Mouse (Mus musculus) E14TG2a.4 (cell line): ENCODE data around the gene Usp53.
A peak's percentile ranks its signal among the peaks of the same experiment; 100 is the strongest.

Experiments
- H3K27me3 ChIP-seq: 2 replicates; pipeline ENCODE4 v1.6.1; 2014; ENCODE audit warnings: low read length, control low read depth; ENCODE audit not compliant: insufficient read depth
- H3K36me3 ChIP-seq: 2 replicates; pipeline ENCODE4 v1.6.1; 2014; ENCODE audit warnings: low read length, control low read depth; ENCODE audit not compliant: insufficient read depth
- H3K4me1 ChIP-seq: replicated peaks from 2 replicates; pipeline ENCODE4 v1.6.1; 2014; ENCODE audit warnings: low read depth, low read length, control low read depth
- H3K4me3 ChIP-seq: replicated peaks from 2 replicates; pipeline ENCODE4 v1.5.1; 2014; ENCODE audit warnings: mild to moderate bottlenecking, low read length
- H3K9me3 ChIP-seq: 2 replicates; pipeline ENCODE4 v1.6.1; 2014; ENCODE audit warnings: low read length, control low read depth
- CTCF ChIP-seq: conservative IDR thresholded peaks from 2 replicates; pipeline ENCODE4 v1.5.1; 2014; ENCODE audit warnings: low read length
- NANOG ChIP-seq: IDR thresholded peaks from 2 replicates; pipeline ENCODE4 v1.6.1; 2014; ENCODE audit warnings: borderline replicate concordance, low read length, mixed read lengths
- POU5F1 ChIP-seq: IDR thresholded peaks from 2 replicates; pipeline ENCODE4 v1.6.1; 2014; ENCODE audit warnings: low read length, borderline replicate concordance

Usp53 gene

DNA sequence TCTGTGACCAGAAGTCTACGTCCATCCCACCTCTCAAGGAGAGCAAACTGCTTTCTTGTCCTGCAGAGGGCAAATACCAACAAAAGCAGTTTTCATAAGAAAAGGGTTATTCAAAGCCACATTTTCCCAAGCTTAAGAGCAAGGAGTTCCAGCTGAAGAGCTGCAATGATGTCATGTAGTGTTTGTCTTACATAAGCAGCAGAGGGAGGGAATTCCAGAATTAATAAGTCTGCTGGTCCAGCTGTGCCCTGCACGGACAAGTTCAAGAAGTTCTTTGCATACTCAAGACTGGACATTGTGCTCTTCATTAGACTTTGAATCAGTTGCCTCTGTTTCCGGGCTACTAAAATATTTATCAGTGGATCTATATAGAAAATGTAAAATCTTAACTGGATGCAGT, 16.7 kb upstream of the Usp53 start:
- no peak for TF ChIP-seq CTCF
- TF ChIP-seq POU5F1, result no peak
- no peak for TF ChIP-seq NANOG
- Histone ChIP-seq H3K4me3 (no peak overlapping the region), H3K36me3 (no peaks in the 10 kb centered on the region), H3K27me3 (no peaks in the 10 kb centered on the region), H3K4me1 (no peaks in the 10 kb centered on the region), H3K9me3 (no peaks in the 10 kb centered on the region)

DNA sequence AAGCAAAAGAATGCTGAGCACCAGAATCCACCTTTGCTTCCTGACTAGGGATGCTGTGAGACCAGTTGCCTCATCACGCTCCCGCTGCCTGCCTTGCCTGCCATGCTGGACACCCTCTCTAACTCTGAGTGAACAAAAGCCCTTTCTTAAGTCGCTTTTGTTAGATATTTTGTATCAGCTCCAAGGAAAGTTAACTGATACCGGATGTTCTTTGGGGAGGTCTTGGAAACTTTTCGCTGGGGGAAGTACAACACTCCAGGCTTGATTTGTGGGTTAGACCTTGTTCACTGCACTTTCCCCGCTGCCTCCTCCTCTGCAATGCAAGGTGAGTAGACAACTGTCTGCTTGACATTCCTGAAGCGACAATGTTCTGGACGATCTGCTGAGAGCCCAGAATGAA, 14.2 kb upstream of the Usp53 start:
- no peaks in the 10 kb centered on the region for H3K27me3 ChIP-seq
- TF ChIP-seq CTCF (no peak), POU5F1 (no peak)
- H3K9me3 ChIP-seq, result no peaks in the 10 kb centered on the region
- H3K36me3 ChIP-seq, result no peaks in the 10 kb centered on the region
- H3K4me1 ChIP-seq, result no peaks in the 10 kb centered on the region
- H3K4me3 ChIP-seq, result no peak overlapping the region

DNA sequence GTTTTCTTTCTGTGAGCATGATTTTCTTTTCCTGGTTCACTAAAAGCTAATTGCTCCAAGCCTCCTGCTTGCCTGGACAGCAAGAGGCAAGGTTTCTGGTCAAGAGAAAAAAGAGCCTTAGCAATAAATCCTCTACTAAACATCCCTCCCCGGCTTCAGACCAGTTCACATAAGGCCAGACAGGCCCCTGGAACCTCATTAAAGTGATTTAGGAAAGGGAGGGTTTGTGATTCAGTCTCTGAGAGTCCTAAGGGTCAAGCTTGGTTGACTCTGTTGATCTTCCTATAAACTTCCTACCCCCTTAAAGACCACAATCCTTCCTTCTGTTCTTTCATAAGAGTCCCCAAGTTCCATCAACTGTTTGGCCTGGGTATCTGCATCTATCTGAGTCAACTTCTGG, 12.7 kb upstream of the Usp53 start:
- Histone ChIP-seq H3K4me3 (no peak overlapping the region), H3K4me1 (peaks cover 4% of the 10 kb centered on the region), H3K36me3 (no peaks in the 10 kb centered on the region), H3K9me3 (no peaks in the 10 kb centered on the region), H3K27me3 (no peaks in the 10 kb centered on the region)
- TF ChIP-seq NANOG (no peak), POU5F1 (no peak), CTCF (no peak)

DNA sequence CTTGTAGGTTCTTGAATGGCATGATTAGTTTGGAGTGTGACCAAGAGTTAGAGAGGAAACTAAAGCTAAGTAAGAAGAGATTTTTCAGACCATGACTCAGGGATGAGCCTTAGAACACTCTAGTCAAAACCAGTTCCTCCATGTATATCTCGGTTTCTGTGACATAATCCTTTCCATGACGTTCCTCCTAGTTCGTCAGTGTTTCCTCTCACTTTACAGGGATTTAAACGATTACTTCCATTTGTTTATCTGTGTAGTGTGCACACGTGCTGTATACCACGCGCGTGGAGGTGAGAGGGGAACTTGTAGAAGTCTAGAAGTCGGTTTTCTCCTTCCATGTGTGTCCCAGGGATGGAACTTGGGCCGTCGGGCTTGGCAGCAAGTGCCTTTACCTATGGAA, 2.6 kb upstream of the Usp53 start:
- Histone ChIP-seq H3K27me3 (no peaks in the 10 kb centered on the region), H3K36me3 (no peaks in the 10 kb centered on the region), H3K4me1 (peaks cover 30% of the 10 kb centered on the region), H3K4me3 (no peak overlapping the region), H3K9me3 (no peaks in the 10 kb centered on the region)
- TF ChIP-seq CTCF (no peak), NANOG (no peak), POU5F1 (no peak)

DNA sequence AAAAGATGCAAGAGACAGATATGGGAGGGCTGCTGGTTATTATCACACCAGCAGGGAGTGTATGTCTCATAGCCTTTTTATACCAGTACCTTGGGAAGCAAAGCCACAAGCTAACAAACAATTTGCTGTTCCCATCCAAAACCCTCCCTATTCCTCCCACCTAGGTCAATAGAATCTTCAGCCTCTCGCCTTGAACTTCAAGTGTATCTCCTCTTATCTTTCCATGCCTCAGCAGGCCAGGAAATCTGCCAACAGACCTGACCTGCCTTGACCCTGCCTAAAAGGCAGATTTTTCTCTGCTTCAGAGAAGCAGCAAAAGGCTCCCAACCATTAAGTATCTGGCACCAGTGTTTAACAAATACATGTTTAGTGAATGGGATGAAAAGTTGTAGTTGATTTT, 2.1 kb upstream of the Usp53 start:
- peaks cover 26% of the 10 kb centered on the region for H3K4me1 ChIP-seq
- no peak overlapping the region; the same call in 1 of the 2 replicates for H3K4me3 ChIP-seq
- no peaks in the 10 kb centered on the region for H3K36me3 ChIP-seq
- TF ChIP-seq POU5F1 (no peak), CTCF (no peak), NANOG (no peak)
- no peaks in the 10 kb centered on the region for H3K9me3 ChIP-seq
- no peaks in the 10 kb centered on the region for H3K27me3 ChIP-seq

DNA sequence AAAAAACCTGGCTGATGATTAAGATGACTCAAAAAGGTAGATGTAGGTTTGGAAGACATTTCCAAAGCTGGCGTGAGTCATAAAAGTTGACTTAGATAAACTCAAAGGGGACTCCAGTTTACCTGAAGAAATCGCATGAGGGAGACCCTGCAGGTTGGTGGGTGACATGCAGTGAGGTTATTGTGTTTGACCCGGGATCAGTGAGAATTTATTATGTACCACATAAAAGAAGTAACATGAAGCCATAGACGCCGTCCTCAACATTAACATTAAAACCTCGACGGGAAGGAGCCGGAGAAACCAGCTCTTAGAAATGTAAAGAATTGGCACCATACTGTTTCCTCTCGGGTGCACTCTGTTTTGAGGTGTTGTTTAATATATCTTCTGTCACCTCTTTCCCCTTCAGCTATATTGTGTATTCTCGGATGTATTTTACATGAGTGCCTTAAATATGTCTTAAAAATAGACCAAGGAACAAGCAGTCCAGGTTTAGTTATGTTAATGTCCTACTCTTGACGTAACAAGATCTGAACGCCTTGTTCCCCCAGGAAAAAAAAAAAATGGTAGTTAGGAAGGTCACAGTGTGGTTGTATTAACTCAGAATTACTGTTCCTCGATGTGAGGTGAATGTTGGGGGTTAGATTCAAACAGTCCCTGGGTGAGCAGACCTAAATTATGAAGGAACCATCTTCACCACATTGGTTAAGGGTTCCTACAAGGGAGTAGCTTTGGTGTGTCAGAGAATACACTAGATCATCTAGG, 1.1 kb upstream of the Usp53 start:
- peak overlapping the region; percentile 97 for H3K4me3 ChIP-seq
- H3K4me1 ChIP-seq, result peaks cover 26% of the 10 kb centered on the region
- H3K9me3 ChIP-seq, result no peaks in the 10 kb centered on the region
- H3K27me3 ChIP-seq, result no peaks in the 10 kb centered on the region
- H3K36me3 ChIP-seq, result no peaks in the 10 kb centered on the region
- no peak for TF ChIP-seq NANOG
- no peak for TF ChIP-seq CTCF

DNA sequence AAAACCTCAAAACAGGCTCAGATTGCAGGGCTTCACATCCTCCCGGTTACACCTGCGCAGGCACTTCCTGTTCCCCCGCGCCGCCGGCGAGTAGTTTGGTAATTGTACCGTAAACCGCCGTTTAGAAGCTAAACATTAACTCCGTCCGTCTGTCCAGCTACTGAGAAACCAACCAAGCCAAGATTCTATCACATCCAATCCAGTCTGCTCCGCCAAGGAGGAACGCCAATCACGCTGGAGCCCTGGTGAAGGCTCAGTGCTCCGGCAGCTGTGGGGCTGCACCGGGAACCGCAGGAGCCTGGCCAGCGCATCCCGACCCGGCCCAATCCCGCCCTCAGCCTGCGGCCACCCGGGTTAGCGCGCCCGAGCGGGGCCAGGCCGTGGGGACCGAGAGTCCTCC, 461 bp downstream of the Usp53 start:
- TF ChIP-seq CTCF, result no peak
- no peak for TF ChIP-seq NANOG
- TF ChIP-seq POU5F1, result no peak
- H3K4me1 ChIP-seq, result peaks cover 26% of the 10 kb centered on the region
- no peaks in the 10 kb centered on the region for H3K27me3 ChIP-seq
- peak overlapping the region; percentile 97 for H3K4me3 ChIP-seq
- H3K9me3 ChIP-seq, result no peaks in the 10 kb centered on the region
- peaks cover 4% of the 10 kb centered on the region for H3K36me3 ChIP-seq

DNA sequence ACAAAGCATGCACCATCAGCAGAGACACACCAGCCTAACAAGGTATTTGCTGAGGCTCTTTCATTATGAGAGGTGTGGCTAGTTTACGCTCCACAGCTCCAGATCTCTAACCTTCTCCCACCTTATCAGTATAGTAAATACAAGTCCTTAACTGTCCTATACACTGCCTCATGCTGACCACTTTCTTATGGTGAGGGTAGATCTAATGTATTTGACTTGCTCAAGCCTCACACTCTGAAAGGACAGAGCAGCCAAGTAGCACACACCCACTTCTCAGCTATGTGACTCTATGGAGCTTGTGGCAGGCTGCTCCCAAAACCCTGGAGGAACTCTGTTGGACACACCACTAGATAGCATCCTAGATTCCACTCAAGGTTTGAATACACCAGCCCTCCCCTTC, 8.3 kb downstream of the Usp53 start:
- Histone ChIP-seq H3K27me3 (no peaks in the 10 kb centered on the region), H3K9me3 (no peaks in the 10 kb centered on the region), H3K36me3 (peaks cover 22% of the 10 kb centered on the region), H3K4me3 (no peak overlapping the region), H3K4me1 (peaks cover 21% of the 10 kb centered on the region)
- TF ChIP-seq CTCF, result no peak
- TF ChIP-seq NANOG, result no peak
- TF ChIP-seq POU5F1, result no peak

DNA sequence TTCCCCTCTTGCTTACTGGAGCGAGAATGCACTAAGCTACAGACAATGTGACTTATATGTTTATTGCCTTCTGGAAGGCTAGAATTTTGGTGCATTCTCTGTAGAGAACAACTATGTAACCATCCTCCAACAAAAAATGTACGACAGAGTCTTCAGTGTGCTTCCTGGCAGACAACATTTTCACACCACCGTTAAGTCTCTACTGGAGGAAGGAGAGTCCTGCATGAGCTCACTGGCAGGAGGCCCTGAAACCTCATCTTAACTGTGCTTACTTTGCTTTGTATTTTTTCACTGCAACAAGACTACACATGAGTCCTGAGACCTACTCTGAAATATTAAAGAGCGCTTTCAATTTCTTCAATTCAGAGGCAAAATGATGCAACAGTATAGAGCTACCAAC, 8.9 kb downstream of the Usp53 start:
- peaks cover 21% of the 10 kb centered on the region for H3K4me1 ChIP-seq
- no peaks in the 10 kb centered on the region for H3K9me3 ChIP-seq
- H3K4me3 ChIP-seq, result no peak overlapping the region
- no peak for TF ChIP-seq POU5F1
- TF ChIP-seq CTCF, result no peak
- TF ChIP-seq NANOG, result no peak
- peaks cover 22% of the 10 kb centered on the region for H3K36me3 ChIP-seq
- H3K27me3 ChIP-seq, result no peaks in the 10 kb centered on the region
